Mouse (Mus musculus): ENCODE measurements around the gene Rxylt1. TPM values are rescaled to one million over a fixed set of nuclear protein-coding genes. Genes with fewer than 3 reads are reported as not detected.

Gene Rxylt1
- total RNA-seq (2023) = 10 to 100 TPM; 24.2 to 26.6 TPM

GRCm38 (mm10) chr10:122096980-122097844 lies at the start of gene Rxylt1:
Gene Rxylt1 (minus strand): TSS chr10:122097371.

GRCm38 (mm10) chr10:122046904-122047726 lies 50.1 kb downstream of the Rxylt1 start, which contains the start of gene Srgap1:
Gene Srgap1 (minus strand): TSS chr10:122047315.

Other genes with a start within 250 kb of the Rxylt1 start
- gene Srgap1, start 50.1 kb downstream of the Rxylt1 start, total RNA-seq (2023) = not detected

All from B cell, adult 67 days (primary cell).